Mouse (Mus musculus) bone marrow, adult 2 months (tissue): ENCODE data around the gene AI597479. TPM values are rescaled to one million over a fixed set of nuclear protein-coding genes. Genes with fewer than 3 reads are reported as not detected.

Source experiments
- H3K27ac ChIP-seq: fragments of 200-500 bp; 2 replicates; pipeline ENCODE4 v1.5.1; 2012; ENCODE audit warnings: low read depth, mild to moderate bottlenecking, control low read depth, inconsistent platforms, low read length; ENCODE audit not compliant: control insufficient read depth, poor library complexity, insufficient read depth
- H3K4me1 ChIP-seq: fragments of 200-500 bp; 2 replicates; pipeline ENCODE4 v1.6.1; 2011; ENCODE audit warnings: low read length; ENCODE audit not compliant: control insufficient read depth, insufficient read depth
- H3K4me3 ChIP-seq: fragments of 200-500 bp; replicated peaks from 2 replicates; pipeline ENCODE3; 2011; ENCODE audit warnings: mild to moderate bottlenecking, low read depth, low read length, control low read depth; ENCODE audit not compliant: control insufficient read depth
- CTCF ChIP-seq: fragments of 200-500 bp; IDR thresholded peaks from 2 replicates; pipeline ENCODE4 v1.5.1; 2011; ENCODE audit warnings: low read length, control low read depth; ENCODE audit not compliant: control insufficient read depth, insufficient read depth
- POLR2A ChIP-seq: fragments of 200-500 bp; IDR thresholded peaks from 2 replicates; pipeline ENCODE4 v1.6.1; 2011; ENCODE audit warnings: low read depth, mild to moderate bottlenecking, control low read depth, low read length, borderline replicate concordance; ENCODE audit not compliant: control insufficient read depth
- WGBS: fragments of 180-500 bp; shearing (Covaris S2); methylation state at CpG from one replicate; pipeline ENCODE4 v1.1.7; 2018; 5-methylcytosine and 5-hydroxymethylcytosine counted together
- polyA plus RNA-seq: library from polyadenylated mRNA; stranded (reverse); fragments of >200 nt; gene quantifications from 2 replicates; pipeline ENCODE4 v1.2.4, GENCODE M21; 2011; ENCODE audit warnings: low replicate concordance; ENCODE audit not compliant: missing spikeins, insufficient read depth, insufficient read length

The AI597479 gene
- polyA plus RNA-seq, 1 experiment: 5.9 TPM

DNA sequence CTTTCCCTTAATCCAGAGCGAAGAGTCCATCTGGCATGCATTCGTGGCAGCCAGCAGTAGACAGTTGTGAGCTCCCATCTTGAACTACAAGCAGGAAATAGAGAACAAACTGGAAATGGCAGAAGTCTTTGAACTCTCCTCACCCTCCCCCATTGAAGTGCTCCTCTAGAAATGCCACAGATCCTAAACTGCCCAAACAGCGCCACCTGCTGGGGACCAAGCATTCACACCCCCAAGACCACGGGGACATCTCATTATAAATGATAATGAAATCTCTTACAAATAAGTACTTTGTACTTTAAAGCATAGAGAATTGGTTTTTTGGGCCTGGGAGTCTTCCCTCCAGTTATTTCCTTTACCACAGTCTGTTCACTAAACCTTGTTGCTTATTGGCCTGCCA is 12.0 kb downstream of the AI597479 start:
- Histone ChIP-seq H3K27ac (no peak overlapping the region), H3K4me3 (no peak overlapping the region), H3K4me1 (no peaks in the 10 kb centered on the region)
- TF ChIP-seq CTCF: peak; percentile 89
- no peak for TF ChIP-seq POLR2A
- WGBS: 46% methylated on average over 4 of the region's 4 CpGs

DNA sequence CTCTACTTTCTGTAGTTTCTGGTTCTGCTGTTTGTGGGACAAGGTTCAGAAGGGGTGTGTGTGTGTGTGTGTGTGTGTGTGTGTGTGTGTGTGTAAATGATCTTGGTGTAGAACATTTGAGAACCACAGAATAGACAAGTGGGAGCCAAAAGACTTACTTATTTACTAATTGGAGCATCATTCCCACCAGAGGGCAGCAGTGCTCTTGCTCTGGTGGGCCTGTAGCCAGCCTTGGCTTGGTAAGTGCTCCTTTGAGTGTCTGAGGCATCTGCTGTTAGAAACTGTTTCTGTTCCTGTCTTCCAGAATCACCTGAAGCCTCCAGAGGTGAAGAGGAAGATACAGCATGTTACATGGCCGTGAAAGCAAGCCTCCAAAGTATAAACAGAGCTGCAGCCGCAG is 14.4 kb downstream of the AI597479 start:
- TF ChIP-seq CTCF (peak; percentile 59; the same call in 1 of the 2 replicates), POLR2A (no peak)

DNA sequence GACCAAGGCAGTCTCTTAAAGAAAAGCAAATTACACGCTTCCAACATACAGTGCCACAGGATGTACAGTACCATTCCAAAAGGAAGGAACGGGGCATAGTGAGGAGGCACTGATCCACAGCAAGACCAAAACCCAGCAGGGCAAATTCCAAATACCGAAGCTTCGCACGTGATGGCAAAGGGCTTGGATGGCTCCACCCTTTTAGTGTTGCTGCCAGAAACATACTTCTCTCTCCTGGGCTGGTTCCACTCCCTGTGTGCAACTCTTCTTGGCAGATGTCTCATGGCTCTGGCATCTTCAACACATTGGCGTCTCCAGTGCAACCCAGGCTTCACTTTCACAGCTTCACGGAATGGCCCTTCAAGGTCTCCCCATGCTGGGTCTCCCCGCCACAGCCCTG is 18.9 kb downstream of the AI597479 start:
- Histone ChIP-seq H3K4me3 (no peak overlapping the region), H3K4me1 (no peaks in the 10 kb centered on the region), H3K27ac (no peak overlapping the region)
- no peak for TF ChIP-seq CTCF
- 90% methylated on average over 8 of the region's 8 CpGs for WGBS

More for the DNA sequence above, 14.4 kb downstream of the AI597479 start:
- Histone ChIP-seq H3K27ac (no peak overlapping the region), H3K4me1 (no peaks in the 10 kb centered on the region), H3K4me3 (no peak overlapping the region)
- 81% methylated on average over 2 of the region's 2 CpGs for WGBS

DNA sequence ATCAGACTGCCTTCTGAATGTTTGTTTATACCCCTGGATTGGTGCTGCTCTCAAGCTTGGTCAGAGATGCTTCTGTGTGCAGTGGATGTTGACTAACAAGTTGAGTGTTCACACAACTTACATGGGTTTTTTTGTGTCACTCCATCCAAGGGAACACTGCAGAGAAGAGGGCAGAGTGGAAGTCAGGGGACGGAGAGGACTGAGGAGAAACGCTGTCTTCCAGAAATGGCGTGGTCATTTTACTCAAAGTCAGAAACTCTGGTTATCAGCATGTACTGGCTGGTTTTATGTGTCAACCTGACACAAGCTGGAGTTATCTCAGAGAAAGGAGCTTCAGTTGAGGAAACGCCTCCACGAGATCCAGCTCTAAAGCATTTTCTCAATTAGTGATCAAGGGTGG is 22.4 kb downstream of the AI597479 start:
- Histone ChIP-seq H3K4me3 (no peak overlapping the region), H3K4me1 (no peaks in the 10 kb centered on the region), H3K27ac (no peak overlapping the region)
- no peak for TF ChIP-seq POLR2A
- TF ChIP-seq CTCF: no peak
- WGBS: 89% methylated on average over 5 of the region's 5 CpGs

DNA sequence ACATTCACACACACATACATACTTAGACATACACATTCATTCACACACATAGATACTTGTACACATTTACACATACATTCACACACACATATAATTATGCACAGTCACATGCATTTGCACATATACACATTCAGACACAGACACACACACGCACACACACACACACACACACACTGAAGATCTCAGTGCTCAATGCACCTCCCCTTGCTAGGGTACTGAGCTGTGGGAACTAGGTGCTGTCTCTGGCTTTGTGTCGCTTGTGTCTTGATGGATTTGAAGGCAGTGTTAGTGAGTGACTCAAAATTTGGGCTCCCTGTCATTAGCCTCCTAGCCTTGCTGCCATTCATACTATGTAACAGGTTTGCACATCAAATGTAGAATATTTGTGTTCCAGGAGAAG is 24.1 kb downstream of the AI597479 start:
- no peak for TF ChIP-seq CTCF
- TF ChIP-seq POLR2A: no peak
- H3K27ac ChIP-seq: no peak overlapping the region
- H3K4me3 ChIP-seq: no peak overlapping the region
- H3K4me1 ChIP-seq: no peaks in the 10 kb centered on the region
- WGBS: 86% methylated on average over 2 of the region's 2 CpGs

DNA sequence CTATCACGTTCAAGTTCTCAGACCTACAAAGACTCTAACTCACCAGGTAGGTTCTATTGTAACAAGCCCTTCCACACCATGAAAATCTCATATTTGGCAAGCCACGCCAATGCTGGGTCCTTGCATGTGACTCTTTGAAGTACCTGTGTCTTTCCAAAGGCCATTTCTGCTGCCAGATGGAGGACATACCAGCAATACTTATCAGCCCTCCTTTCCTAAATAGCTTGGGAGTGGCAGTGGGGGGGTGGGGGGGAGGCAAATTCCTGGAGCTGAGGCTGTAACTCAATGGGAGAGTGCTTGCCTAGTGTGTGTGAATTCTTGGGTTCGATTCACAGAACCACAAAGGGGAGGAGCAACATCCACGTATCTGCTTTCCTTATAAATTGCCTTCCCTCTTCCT is 26.2 kb downstream of the AI597479 start:
- H3K4me3 ChIP-seq: no peak overlapping the region
- no peak overlapping the region for H3K27ac ChIP-seq
- no peaks in the 10 kb centered on the region for H3K4me1 ChIP-seq
- 68% methylated on average over 4 of the region's 4 CpGs for WGBS
- no peak for TF ChIP-seq CTCF
- no peak for TF ChIP-seq POLR2A

DNA sequence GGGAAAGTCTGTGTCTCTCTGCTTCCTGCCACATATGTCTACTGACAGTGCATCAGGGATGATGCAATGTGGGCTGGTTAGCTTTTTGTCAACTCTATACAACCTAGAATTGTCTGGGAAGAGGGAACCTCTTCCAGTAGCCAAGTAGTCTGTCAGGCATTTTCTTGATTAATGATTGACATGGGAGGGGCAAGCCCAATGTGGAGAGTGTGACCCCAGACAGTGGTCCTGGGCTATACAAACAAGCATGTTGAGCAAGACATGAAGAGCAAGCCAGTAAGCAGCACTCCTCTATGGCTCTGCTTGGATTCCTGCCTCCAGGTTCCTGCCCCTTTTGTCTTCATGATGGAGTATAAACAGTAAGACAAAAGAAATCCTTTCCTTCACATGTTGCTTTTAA is 28.7 kb downstream of the AI597479 start:
- Histone ChIP-seq H3K4me3 (no peak overlapping the region), H3K4me1 (no peaks in the 10 kb centered on the region), H3K27ac (no peak overlapping the region)
- TF ChIP-seq CTCF (no peak), POLR2A (no peak)

DNA sequence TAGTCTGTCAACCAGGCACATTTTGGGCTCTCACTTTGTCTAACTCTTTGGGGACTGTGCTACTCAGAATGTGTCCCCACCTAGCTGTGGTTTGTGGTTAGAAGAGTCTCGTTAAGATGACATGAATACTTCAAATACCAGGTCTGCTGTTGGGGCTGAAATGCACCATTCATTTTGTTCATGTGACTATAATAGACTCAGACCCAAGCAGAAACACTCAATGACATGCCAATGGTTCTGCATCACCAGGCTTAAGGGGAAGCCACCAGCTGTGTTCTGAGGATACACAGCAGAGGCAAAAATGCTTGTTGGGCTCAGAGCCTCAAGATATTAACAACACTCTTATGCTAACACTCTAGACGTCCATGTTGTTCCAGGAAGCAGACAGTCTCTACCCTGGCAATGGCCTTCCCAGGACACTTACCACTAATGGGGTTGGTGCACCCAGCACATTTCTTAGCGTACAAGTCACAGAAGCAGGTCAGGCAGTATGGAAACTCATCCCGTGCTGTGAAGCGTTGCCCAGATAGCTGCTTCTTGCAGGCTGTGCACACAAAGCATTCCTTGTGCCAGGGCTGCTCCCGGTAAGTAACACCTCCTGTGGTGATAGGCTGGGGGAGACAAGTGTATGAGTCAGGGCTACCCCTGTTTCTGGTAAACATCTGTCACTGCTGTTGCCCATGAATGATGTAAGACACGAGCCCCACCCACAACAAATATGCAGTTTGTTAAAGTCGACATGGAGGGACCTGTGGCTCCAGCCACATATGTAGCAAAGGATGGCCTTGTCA is 29.5 kb downstream of the AI597479 start:
- Histone ChIP-seq H3K4me3 (no peak overlapping the region), H3K27ac (no peak overlapping the region), H3K4me1 (no peaks in the 10 kb centered on the region; the same call in 1 of the 2 replicates)
- TF ChIP-seq POLR2A (no peak), CTCF (no peak)
- WGBS: 70% methylated on average over 8 of the region's 8 CpGs
